Mouse (Mus musculus): ENCODE measurements around the gene Pom121l2.

Gene Pom121l2

DNA sequence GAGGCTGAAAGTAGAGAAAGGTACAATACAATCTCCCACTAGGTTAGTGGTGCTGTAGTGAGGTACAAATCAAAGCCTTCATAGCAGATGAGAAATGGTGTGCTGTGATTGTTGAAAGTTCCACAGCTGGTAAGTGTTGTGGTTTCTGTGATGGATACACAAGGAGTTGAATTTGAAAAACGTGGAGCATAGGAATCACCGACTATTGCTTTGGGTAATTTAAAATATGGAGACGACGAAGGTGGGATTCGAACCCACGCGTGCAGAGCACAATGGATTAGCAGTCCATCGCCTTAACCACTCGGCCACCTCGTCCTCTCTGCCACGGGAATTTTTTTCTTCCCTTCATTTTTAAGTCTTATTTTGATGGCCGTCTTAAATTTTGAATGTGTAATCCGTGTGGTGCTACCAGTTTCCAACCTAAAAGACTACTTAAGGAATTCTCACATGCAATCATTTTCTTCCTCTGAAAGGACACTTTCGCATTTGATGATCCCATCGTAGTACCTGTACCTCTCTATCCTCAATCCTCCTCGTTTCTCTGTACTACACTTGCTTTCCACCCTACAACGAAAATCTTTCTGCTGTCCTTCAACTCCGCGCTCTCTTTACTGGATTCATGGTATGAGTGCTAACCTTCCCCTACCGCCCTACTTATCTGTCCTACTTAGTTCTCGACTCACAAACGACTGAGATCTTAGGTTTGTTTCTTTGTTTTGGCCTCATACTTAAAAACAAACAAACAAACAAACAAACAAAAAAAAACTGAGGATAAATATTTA lies 13.2 kb downstream of the Pom121l2 start:
- peak; percentile 56 for DNase-seq (ENCODE audit: low read depth)

- DNase-seq (ENCODE audit: low read depth), result no peak
Observed at GRCm38 (mm10) chr13:21994896-21995295, 13.9 kb downstream of the Pom121l2 start.

GRCm38 (mm10) chr13:21995331-21995914 lies 14.4 kb downstream of the Pom121l2 start:
- DNase-seq (ENCODE audit: low read depth), result peak; percentile 70

DNA sequence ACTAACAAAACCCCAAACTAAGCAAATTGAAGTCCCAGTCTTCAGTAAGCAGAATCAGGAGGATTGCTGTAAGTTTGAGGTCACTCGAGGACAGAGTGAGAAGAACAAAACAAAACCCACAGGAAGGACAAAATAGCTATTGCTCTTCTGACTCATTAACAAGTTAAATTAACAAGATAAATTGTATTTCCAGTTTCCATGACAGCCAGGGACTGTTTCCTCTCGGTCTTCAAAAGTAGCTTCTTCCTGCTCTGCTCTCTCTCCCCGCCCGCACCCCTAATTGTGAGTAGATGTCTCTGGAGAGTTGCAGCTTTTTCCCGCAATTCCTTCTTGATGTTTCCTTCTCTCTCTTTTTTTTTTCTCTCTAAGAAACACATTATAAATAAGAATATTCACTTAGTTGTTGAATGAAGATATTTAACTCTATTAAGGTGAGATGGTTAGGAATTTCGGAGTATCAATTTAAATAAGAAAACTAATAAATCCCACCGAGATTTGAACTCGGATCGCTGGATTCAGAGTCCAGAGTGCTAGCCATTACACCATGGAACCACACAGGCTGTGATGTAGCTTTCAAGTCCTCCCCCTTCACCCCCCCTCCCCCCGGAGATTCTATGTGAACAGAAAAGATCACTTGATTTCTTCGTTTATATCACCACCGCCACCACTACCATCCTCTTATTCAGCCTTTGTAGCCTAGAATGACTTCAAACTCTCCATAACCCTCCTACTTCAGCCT lies 15.3 kb downstream of the Pom121l2 start:
- DNase-seq (ENCODE audit: low read depth), result peak; percentile 69

- DNase-seq (ENCODE audit: low read depth), result peak; percentile 46
Observed at GRCm38 (mm10) chr13:21996840-21997185, 15.8 kb downstream of the Pom121l2 start.

DNA sequence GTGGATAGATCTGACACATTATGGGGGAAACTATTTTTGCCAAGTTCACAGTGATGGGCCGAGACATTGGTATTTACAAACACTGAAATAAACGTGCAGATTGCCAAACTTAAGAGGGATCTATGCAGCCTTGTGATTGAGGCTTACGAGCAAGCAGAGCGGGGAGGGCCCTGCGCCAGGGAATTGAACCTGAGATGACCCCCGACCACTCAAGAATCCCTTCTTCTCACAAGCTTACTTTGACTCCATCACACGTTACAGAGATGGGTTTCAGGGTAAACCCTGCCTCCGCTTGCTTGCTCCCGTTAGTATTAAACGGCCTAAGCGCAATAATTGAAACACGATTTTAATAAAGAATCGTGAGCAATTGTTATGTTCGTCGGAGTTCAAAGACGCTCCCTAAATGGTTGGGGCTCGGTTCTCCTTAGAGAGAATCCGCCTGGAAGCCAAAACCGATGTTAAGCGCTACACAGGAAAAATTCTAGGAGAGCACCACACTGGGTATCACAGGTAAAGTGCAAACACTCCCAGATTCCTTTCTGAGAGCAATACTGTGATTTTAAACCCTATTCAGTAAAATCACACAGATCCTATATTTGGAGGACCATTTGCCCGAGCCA lies 16.3 kb downstream of the Pom121l2 start:
- no peak for DNase-seq (ENCODE audit: low read depth)

DNA sequence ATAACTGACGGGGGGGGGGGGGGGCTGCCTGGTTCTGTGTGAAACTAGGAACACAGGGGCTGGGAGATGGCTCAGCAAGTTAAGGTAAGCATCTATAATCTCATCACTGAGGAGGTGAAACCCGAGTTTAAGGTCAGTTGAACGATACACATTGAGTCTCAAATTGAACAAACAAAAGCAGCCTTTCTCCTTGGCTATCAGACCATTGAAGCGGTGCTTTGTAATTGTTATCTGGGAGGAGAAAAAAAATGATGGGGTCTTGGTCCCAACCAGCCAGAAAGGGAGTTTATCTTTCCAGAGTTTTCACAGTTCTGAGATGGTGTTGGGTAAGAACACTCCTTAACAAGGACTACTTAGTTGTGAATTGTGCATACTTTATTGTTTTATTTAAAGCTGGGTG lies 16.8 kb downstream of the Pom121l2 start:
- DNase-seq (ENCODE audit: low read depth), result no peak

DNA sequence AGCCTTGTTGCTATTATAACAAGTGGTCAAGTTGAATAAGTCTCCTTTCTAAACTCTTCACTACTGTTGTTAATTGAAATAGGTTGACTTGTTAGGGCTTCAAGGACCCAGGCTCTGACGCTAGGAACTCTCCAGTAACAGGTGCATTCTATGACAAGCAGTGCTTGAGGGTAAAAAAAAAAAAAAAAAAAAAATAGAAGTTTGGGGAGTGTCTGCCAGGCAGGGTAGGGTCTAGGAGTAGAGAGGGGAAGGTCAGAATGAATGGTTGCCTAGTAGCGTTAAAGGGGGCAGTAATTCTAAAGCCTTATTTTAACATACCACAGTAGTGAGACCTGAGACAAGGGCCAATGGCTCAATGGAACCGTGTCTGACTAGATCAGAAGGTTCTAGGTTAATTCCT lies 17.4 kb downstream of the Pom121l2 start:
- no peak for DNase-seq (ENCODE audit: low read depth)

DNA sequence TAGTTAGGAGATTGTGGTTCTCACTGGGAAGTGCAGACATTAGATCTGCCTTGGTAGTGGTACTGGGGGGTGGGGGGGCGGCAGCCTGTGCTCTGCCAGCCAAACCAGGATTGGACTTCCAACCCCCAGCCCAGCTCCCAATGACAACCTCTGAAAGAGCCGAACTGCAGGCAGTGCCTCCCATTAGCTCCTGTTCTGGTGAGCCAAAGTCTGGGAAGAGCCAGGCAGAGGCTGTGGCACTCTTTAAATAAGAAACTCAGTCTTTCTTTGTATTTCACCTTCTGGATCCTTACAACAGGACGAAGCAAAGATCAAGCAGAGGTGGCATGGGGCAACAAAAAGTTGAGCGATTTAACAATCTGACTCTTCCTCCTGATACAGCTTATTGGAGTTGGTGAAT lies 18.2 kb downstream of the Pom121l2 start:
- DNase-seq (ENCODE audit: low read depth), result no peak

- no peak for DNase-seq (ENCODE audit: low read depth)
Observed at GRCm38 (mm10) chr13:22001346-22001745, 20.4 kb downstream of the Pom121l2 start.

DNA sequence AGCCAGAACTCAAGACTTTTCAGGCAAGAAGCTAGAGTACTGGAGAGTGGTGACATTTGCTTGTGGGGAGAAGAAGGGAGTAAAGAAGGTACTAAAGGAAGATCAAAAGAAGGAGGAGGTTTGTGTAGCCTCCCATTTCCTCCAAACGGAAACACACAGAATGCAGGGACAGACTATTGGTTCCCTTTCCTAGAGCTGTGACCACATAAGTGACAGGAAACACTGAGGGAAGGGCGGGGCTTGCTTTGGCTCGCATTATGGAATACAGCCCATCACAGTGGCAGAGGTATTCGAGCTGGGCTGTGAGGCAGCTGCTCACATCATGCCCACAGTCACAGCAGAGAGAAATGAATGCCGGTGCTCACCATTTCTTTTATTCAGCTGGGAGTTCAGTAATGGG lies 20.8 kb downstream of the Pom121l2 start:
- peak; percentile 64 for DNase-seq (ENCODE audit: low read depth)

DNA sequence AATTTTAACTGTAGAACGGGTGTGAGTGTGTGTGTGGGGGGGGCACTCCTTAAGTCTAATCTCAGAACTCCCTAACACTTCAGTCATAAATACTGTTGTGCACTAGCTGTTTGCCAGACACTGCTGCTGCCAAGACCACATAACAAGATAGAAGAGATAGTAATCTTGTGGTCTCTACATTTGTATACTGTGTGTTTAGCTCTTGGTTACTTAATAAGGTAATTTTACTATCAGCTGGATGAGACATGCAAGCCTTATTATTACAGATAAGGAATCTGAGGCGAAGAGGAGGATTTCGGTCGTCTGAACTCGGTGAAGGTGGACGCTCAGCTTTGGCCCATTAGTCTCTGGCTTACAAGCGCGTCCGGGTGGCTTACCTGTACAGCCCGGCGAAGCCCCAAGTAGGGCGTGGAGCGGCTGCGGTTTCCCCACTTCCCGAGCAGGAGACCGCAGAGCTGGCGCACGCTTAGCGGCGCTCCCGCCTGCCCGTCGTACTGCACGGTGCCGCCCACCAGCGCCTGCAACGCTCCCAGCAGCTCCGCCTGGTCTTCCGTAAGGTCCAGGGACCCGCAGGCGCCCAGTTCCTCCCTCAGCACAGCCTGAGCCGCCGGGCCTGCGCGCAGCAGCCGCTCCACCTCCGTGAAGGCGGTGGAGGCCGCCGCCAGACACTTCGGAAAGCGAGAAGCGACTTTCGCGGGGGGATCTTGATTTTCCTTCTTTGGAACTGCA lies 24.8 kb downstream of the Pom121l2 start:
- peak; percentile 81 for DNase-seq (ENCODE audit: low read depth)

- DNase-seq (ENCODE audit: low read depth), result peak; percentile 88
Observed at GRCm38 (mm10) chr13:22006334-22007120, 25.5 kb downstream of the Pom121l2 start.

DNA sequence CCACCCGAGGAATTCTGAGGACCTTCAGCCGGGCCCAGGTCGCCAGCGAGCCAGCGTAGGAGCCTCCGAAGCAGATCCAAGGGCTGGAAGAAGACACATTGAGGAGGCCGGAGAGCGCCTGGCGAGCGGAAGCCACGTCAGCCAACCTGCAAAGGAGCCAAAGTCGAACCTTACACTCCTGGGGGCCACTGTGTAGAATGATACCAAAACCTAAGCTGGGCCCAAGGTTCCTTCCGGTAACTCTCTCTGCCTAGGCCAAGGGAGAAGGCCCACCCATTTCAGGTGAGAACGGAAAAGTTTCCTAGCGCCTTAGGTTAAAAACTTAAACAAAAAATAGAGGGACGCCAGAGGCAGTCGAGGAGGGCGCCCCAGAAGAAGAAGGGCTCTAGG lies 26.1 kb downstream of the Pom121l2 start:
- DNase-seq (ENCODE audit: low read depth), result no peak

DNA sequence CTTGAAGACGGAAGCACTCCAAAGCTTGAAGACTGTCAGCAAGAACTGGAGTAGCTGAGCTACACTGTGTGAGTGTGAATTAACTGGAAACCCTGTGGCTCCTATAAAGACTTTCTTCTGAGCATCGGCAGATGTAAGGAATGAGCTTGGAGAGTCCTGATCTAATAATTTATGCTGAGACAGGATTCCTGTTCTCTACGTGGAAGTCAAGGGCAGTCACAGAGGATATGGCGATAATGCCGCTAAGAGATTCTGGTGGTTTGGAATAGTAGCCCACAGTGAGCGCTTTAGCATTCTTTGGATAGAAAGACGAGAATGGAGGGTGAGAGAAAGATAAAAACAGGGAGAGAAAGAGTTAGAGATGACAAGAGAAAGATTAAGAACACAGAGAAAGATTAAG lies 26.9 kb downstream of the Pom121l2 start:
- DNase-seq (ENCODE audit: low read depth), result no peak

DNA sequence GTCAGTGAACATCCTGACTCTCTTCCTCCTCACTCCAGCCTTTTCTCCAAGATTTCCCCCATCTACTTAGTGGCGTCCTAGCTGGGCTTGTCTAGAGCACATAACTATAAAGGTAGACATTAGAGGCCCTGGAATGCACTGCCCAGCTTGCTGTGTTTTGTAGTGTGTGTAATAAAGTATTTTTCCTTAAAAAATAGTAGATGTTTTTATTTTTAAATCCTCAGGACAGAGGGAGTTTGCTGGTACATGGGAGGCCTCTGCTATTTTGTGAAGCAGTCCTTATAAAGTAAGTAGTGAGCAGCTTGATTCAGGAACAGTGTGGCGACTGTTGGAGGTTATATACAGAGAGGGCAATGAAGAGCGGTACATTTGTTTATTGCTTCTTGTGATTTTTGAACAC lies 27.7 kb downstream of the Pom121l2 start:
- no peak for DNase-seq (ENCODE audit: low read depth)

GRCm38 (mm10) chr13:22009642-22010041 lies 28.6 kb downstream of the Pom121l2 start, which contains the start of gene Prss16:
Prss16 (minus strand) TSS chr13:22009742.
- no peak for DNase-seq (ENCODE audit: low read depth)

GRCm38 (mm10) chr13:22013716-22014115 lies 32.7 kb downstream of the Pom121l2 start:
- DNase-seq (ENCODE audit: low read depth), result peak; percentile 48

DNA sequence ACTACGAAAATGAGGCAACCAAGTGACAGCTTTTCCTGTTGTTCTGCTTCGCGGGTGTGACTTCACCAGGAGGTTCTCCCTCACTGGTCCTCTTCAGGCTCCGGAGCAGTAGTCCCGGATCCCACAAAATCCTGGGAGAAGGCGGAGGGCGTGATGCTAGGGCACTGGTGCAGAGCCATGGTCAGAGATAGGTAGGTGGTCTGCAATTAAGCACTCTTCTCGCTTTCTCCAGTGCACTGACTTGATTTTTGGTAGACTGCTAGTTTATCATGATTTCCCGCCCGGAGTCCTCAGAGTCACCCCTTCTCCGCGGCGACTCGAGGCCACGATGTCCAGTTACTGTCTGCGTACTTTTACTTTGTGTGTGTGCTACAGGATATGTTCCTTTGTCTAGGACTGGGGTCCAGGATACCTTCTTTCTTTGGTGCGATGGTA lies 33.4 kb downstream of the Pom121l2 start:
- peak; percentile 53 for DNase-seq (ENCODE audit: low read depth)

DNA sequence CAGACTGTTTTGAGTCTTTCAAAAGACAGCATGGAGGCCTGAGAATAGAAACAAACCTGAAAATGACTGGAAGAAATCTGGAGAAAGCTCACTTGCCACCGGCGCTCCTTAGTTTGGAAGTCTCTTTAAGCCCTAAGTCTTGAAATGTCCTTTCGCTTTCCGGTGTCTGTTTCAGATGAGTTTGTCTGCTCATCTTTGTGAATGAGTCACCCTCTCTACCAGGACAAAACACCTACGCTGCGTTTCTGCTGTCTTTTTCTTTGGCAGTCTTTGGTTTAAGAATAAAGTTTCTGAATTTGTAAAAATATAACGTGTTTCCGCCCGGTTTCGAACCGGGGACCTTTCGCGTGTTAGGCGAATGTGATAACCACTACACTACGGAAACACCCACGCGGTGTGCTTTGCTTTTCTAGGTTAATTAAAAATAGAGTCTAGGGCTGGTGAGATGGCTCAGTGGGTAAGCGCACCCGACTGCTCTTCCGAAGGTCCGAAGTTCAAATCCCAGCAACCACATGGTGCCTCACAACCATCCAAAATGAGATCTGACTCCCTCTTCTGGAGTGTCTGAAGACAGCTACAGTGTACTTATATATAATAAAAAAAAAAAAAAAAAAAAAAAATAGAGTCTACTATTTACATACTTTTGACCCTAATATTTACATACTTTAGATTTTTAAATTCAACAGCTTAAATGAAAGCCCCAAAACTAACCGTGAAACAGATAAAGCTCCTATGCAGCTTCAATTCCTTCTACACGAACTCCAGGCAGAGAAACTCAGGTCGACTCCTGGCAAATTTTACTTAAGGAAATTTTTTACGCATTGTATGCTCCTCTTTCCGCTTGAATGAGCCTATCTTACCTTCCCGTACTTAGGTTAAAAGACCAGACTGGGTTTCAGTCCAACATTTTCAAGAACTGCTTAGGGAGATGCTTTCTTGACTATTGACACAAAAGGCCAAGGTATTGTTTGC lies 34.8 kb downstream of the Pom121l2 start:
- peak; percentile 97 for DNase-seq (ENCODE audit: low read depth)

Measured in induced T-regulatory cell, adult 2 months (primary cell).